Mouse (Mus musculus) bone marrow macrophage, adult 2 months (primary cell): ENCODE data around the gene Chil1.

Source experiments
- CTCF ChIP-seq: IDR thresholded peaks from 2 replicates; pipeline ENCODE4 v1.5.1; 2012; ENCODE audit warnings: low read depth, mild to moderate bottlenecking, low read length, moderate library complexity
- POLR2A ChIP-seq: IDR thresholded peaks from 2 replicates; pipeline ENCODE4 v1.6.1; 2012; ENCODE audit warnings: mild to moderate bottlenecking, low read depth, low read length, borderline replicate concordance

- TF ChIP-seq CTCF (no peak), POLR2A (no peak)
Observed at GRCm38 (mm10) chr1:134206085-134206484, 24.1 kb downstream of the Chil1 start.
